Mouse (Mus musculus) ES-E14 (cell line): ENCODE data around the gene Tent5a. TPM values are rescaled to one million over a fixed set of nuclear protein-coding genes. Genes with fewer than 3 reads are reported as not detected.

Source experiments
- DNase-seq: peaks from one replicate; pipeline ENCODE4 v3.0.0-alpha.2; 2013; ENCODE audit warnings: low read depth, low spot score
- H3K27ac ChIP-seq: 2 replicates; pipeline ENCODE4 v1.5.1; 2012; ENCODE audit warnings: low read depth, mild to moderate bottlenecking, low read length, moderate library complexity, mixed read lengths; ENCODE audit not compliant: poor library complexity, insufficient read depth, severe bottlenecking
- H3K36me3 ChIP-seq: 2 replicates; pipeline ENCODE4 v1.6.1; 2012; ENCODE audit warnings: mild to moderate bottlenecking, low read length, moderate library complexity, mixed read lengths; ENCODE audit not compliant: control insufficient read depth, poor library complexity, insufficient read depth, severe bottlenecking
- H3K4me1 ChIP-seq, 2 experiments: fragments of 150-350 bp in 1 of 2; sonication (generic) in 1 of 2; 2 replicates each; pipeline ENCODE4 v1.6.1; 2012; ENCODE audit warnings: low read length in 2 of 2, mild to moderate bottlenecking in 1 of 2, mixed read lengths in 1 of 2; ENCODE audit not compliant: control insufficient read depth in 2 of 2, insufficient read depth in 2 of 2, poor library complexity in 1 of 2
- H3K4me3 ChIP-seq, 2 experiments: fragments of 150-350 bp in 1 of 2; sonication (generic) in 1 of 2; 2 replicates each; pipeline ENCODE4 v1.5.1; 2012; ENCODE audit warnings: low read length in 2 of 2, low read depth in 1 of 2, mild to moderate bottlenecking in 1 of 2, mixed read lengths in 1 of 2; ENCODE audit not compliant: insufficient read depth in 1 of 2, poor library complexity in 1 of 2, severe bottlenecking in 1 of 2
- H3K9ac ChIP-seq: 2 replicates; pipeline ENCODE4 v1.6.1; 2012; ENCODE audit warnings: low read depth, mild to moderate bottlenecking, low read length, mixed read lengths; ENCODE audit not compliant: poor library complexity, insufficient read depth, severe bottlenecking
- H3K9me3 ChIP-seq: fragments of 150-350 bp; sonication (generic); 2 replicates; pipeline ENCODE4 v1.6.1; 2012; ENCODE audit warnings: low read depth, mild to moderate bottlenecking, low read length; ENCODE audit not compliant: control insufficient read depth, insufficient read depth
- CHD2 ChIP-seq: IDR thresholded peaks from 2 replicates; pipeline ENCODE4 v1.6.1; 2014; ENCODE audit warnings: mild to moderate bottlenecking, low read depth, low read length, inconsistent platforms
- HCFC1 ChIP-seq: IDR thresholded peaks from 2 replicates; pipeline ENCODE4 v1.6.1; 2012; ENCODE audit warnings: low read length, inconsistent platforms, borderline replicate concordance; ENCODE audit not compliant: insufficient read depth
- MAFK ChIP-seq: IDR thresholded peaks from 2 replicates; pipeline ENCODE4 v1.6.1; 2014; ENCODE audit warnings: mild to moderate bottlenecking, low read depth, low read length, inconsistent platforms; ENCODE audit not compliant: insufficient read depth
- ZC3H11A ChIP-seq: IDR thresholded peaks from 2 replicates; pipeline ENCODE4 v1.6.1; 2012; ENCODE audit warnings: low read depth, mild to moderate bottlenecking, inconsistent platforms, low read length, borderline replicate concordance
- ZNF384 ChIP-seq: IDR thresholded peaks from 2 replicates; pipeline ENCODE4 v1.6.1; 2012; ENCODE audit warnings: low read depth, low read length, inconsistent platforms
- in situ Hi-C, 2 experiments: fragments of 600-800 bp; cut with MboI; formaldehyde crosslinking; loops; one replicate each; pipeline ENCODE4 v1.15.1; 2025; ENCODE audit warnings: low sequenced_read_pairs in 2 of 2, inconsistent platforms in 1 of 2; ENCODE audit not compliant: unreplicated experiment in 2 of 2
- total RNA-seq: library from RNA; depleted of rRNA; stranded (reverse); fragments of 300-350 nt; gene quantifications from 2 replicates; pipeline ENCODE4 v1.2.3, GENCODE M21; 2012

Tent5a gene
- total RNA-seq, 1 experiment = 1.5 TPM

GRCm38 (mm10) chr9:85342892-85343785, 16.0 kb upstream of the Tent5a start:
- Histone ChIP-seq H3K9ac (no peak overlapping the region), H3K36me3 (no peaks in the 10 kb centered on the region), H3K4me3 (no peak overlapping the region), H3K9me3 (no peaks in the 10 kb centered on the region), H3K4me1 (no peaks in the 10 kb centered on the region), H3K27ac (no peak overlapping the region)
- TF ChIP-seq MAFK (no peak), CHD2 (no peak), ZNF384 (no peak), ZC3H11A (no peak), HCFC1 (no peak)
- no peak for DNase-seq
- in situ Hi-C loops = no loop called here

DNA sequence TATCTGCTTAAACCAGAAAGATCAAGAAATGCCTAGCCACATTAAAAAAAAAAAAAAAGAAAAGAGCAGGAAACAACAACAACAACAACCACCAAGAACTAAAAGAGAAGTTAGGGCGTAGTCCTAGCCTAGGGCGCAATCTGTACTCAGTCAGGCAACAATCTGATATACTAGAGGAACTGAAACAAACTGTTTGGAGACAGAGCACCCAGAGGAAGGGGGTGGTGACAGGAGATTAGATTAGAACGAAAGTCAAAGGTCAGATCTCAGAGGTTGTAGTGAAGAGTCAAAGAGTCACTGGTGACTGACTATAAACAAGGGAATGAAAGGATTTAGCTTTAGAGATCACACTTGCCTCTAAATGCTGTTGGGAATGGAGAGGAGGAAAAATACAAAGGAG, 13.2 kb upstream of the Tent5a start:
- Histone ChIP-seq H3K9ac (no peak overlapping the region), H3K36me3 (no peaks in the 10 kb centered on the region), H3K9me3 (no peaks in the 10 kb centered on the region), H3K4me1 (no peaks in the 10 kb centered on the region), H3K4me3 (no peak overlapping the region), H3K27ac (no peak overlapping the region)
- TF ChIP-seq MAFK = no peak
- no peak for TF ChIP-seq ZNF384
- no peak for TF ChIP-seq ZC3H11A
- no peak for TF ChIP-seq HCFC1
- TF ChIP-seq CHD2 = no peak
- in situ Hi-C loops = no loop called here
- DNase-seq = no peak

- Histone ChIP-seq H3K27ac (no peak overlapping the region), H3K9me3 (no peaks in the 10 kb centered on the region), H3K4me3 (no peak overlapping the region), H3K36me3 (no peaks in the 10 kb centered on the region), H3K4me1 (no peaks in the 10 kb centered on the region), H3K9ac (no peak overlapping the region)
- DNase-seq = no peak
- in situ Hi-C loops = no loop called here
- TF ChIP-seq CHD2 = no peak
- no peak for TF ChIP-seq MAFK
- TF ChIP-seq ZC3H11A = no peak
- TF ChIP-seq ZNF384 = no peak
- no peak for TF ChIP-seq HCFC1
Measured at GRCm38 (mm10) chr9:85336046-85336445, 8.9 kb upstream of the Tent5a start.

- H3K9me3 ChIP-seq = no peaks in the 10 kb centered on the region
- H3K4me3 ChIP-seq = no peak overlapping the region
- in situ Hi-C loops = no loop called here
- no peak for TF ChIP-seq HCFC1
- no peak for TF ChIP-seq ZC3H11A
- no peak for TF ChIP-seq CHD2
- no peak for TF ChIP-seq ZNF384
- no peak for TF ChIP-seq MAFK
- no peak overlapping the region for H3K27ac ChIP-seq
- H3K36me3 ChIP-seq = no peaks in the 10 kb centered on the region
- no peak for DNase-seq
- no peaks in the 10 kb centered on the region for H3K4me1 ChIP-seq
- no peak overlapping the region for H3K9ac ChIP-seq
Measured at GRCm38 (mm10) chr9:85331521-85331920, 4.4 kb upstream of the Tent5a start.
